Mouse (Mus musculus) stomach, postnatal 0 days (tissue): ENCODE data around the gene Ffar4.

Source experiments
- CTCF ChIP-seq: IDR thresholded peaks from 2 replicates; pipeline ENCODE4 v1.5.1; 2016; ENCODE audit warnings: antibody characterized with exemption, low read depth, mild to moderate bottlenecking, moderate library complexity
- EP300 ChIP-seq: optimal IDR thresholded peaks from 2 replicates; pipeline ENCODE3; 2016; ENCODE audit warnings: antibody characterized with exemption

DNA sequence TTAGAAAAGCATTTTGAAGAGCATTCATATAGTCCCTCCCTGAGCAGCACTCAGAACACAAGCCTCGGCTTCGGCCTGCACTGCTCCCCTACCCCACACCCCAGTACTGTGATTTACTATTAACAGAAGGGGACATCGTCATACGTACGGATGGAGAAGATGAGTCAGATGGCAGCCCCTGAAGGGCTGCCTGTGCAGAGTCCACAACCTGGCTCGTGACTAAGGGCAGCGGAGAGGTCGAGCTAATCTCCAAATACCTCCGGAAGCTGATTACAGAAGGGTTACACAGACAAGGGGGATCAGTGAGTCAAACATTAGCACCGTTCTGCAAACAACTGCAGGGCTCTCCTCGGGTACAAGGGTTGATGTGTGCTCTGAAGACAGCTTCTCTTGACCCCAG, 37.1 kb downstream of the Ffar4 start:
- no peak for TF ChIP-seq CTCF
- no peak for TF ChIP-seq EP300
